Mouse (Mus musculus) heart, embryonic 11.5 days (tissue): ENCODE data around the gene Rbm15. TPM values are rescaled to one million over a fixed set of nuclear protein-coding genes. Genes with fewer than 3 reads are reported as not detected.

ENCODE experiments used
- ATAC-seq: fragments of 200-750 bp; cut with Nextera tagmentation; replicated peaks from 2 replicates; pipeline ENCODE4 v1.8.0; 2017; ENCODE audit warnings: moderate library complexity; ENCODE audit not compliant: insufficient number of reproducible peaks, low FRiP score, low TSS enrichment
- H3K27ac ChIP-seq: fragments of 300-500 bp; sonication (generic); 2 replicates; pipeline ENCODE4 v1.5.1; 2014; ENCODE audit warnings: mild to moderate bottlenecking, low read depth, low read length
- H3K27me3 ChIP-seq: fragments of 300-500 bp; sonication (generic); 2 replicates; pipeline ENCODE4 v1.6.1; 2014; ENCODE audit warnings: mild to moderate bottlenecking, low read length, mixed read lengths; ENCODE audit not compliant: control insufficient read depth, insufficient read depth
- H3K36me3 ChIP-seq: fragments of 300-500 bp; sonication (generic); 2 replicates; pipeline ENCODE4 v1.6.1; 2014; ENCODE audit warnings: mild to moderate bottlenecking, low read length, moderate library complexity, mixed read lengths; ENCODE audit not compliant: control insufficient read depth, insufficient read depth
- H3K4me1 ChIP-seq: fragments of 300-500 bp; sonication (generic); 2 replicates; pipeline ENCODE4 v1.6.1; 2014; ENCODE audit warnings: low read length; ENCODE audit not compliant: control insufficient read depth, insufficient read depth
- H3K4me2 ChIP-seq: fragments of 300-500 bp; sonication (generic); 2 replicates; pipeline ENCODE4 v1.6.1; 2014; ENCODE audit warnings: mild to moderate bottlenecking, moderate library complexity
- H3K4me3 ChIP-seq: fragments of 300-500 bp; sonication (generic); 2 replicates; pipeline ENCODE4 v1.5.1; 2014; ENCODE audit warnings: low read depth, low read length
- H3K9ac ChIP-seq: fragments of 300-500 bp; sonication (generic); 2 replicates; pipeline ENCODE4 v1.6.1; 2014; ENCODE audit warnings: mild to moderate bottlenecking, low read depth, low read length, moderate library complexity
- H3K9me3 ChIP-seq: fragments of 300-500 bp; sonication (generic); replicated peaks from 2 replicates; pipeline ENCODE4 v1.6.1; 2016; ENCODE audit warnings: low read length; ENCODE audit not compliant: control insufficient read depth
- WGBS: fragments of 180-500 bp; shearing (Covaris S2); extraction: QIAGEN DNeasy Blood & Tissue Kit; methylation state at CpG from one replicate; pipeline ENCODE4 v1.1.7; 2014; ENCODE audit not compliant: insufficient replicate concordance; 5-methylcytosine and 5-hydroxymethylcytosine counted together
- polyA plus RNA-seq: library from polyadenylated mRNA; unstranded; fragments of >200 nt; fragmentation: Nextera tagmentation; extraction: Ambion mirVana; gene quantifications from 2 replicates; pipeline ENCODE4 v1.2.1, GENCODE M21; 2014

Rbm15 gene
- polyA plus RNA-seq, 1 experiment from 2014 or later: 14.1 TPM

DNA sequence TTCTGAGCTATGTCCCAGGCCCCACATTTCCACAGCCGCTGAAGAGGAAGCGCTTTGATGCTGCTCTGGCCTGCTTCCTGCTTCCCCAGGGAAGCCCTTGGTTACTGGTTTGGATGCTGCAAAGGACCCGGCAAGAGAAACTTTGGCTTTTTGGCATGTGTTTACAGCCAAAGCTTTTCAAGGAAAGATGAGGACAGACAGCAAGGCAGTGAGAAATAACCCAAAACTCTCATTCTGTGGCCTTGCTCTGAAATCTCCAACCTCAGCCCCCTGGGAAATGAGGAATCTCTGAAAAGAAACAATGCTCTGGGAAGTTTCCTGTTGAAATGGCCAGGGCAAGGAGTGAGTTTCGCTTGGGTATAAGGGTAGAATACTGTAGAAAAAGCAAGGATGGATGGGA, 26.9 kb upstream of the Rbm15 start:
- H3K36me3 ChIP-seq: no peaks in the 10 kb centered on the region
- no peak overlapping the region for H3K4me3 ChIP-seq
- ATAC-seq: no peak
- H3K27me3 ChIP-seq: peaks cover 3% of the 10 kb centered on the region
- H3K4me2 ChIP-seq: no peak overlapping the region
- H3K9ac ChIP-seq: no peak overlapping the region
- no peaks in the 10 kb centered on the region; the same call in 1 of the 2 replicates for H3K4me1 ChIP-seq
- H3K27ac ChIP-seq: no peak overlapping the region
- 56% methylated on average over 4 of the region's 4 CpGs for WGBS
- H3K9me3 ChIP-seq: no peaks in the 10 kb centered on the region

DNA sequence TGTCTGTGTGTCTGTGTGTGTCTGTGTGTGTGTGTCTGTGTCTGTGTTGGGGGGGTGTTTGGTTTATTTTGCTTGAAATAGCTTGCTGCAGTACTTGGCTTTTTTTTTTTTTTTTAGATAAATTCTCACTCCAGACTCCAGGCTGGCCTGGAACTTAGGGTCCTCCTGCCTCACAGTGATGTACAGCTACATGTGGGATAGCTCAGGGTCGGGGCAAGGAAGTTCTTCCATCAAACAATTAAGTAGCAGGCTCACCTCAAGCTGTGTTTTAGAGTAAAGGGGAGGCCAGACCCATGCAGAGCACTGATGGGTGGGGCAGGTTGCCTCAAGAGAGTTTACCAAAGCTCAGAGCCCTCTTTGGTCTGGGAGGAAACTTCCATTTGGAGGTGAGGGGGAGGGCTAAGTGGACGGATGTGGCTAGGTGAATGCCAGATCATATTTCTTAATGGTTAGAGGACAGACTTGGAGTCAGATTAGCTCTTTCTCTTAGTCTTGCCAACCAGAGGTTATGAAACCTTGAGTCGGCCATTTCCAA, 24.3 kb upstream of the Rbm15 start:
- Histone ChIP-seq H3K36me3 (no peaks in the 10 kb centered on the region), H3K27me3 (peaks cover 3% of the 10 kb centered on the region), H3K4me3 (no peak overlapping the region), H3K27ac (no peak overlapping the region), H3K4me1 (no peaks in the 10 kb centered on the region; the same call in 1 of the 2 replicates), H3K9ac (no peak overlapping the region), H3K9me3 (no peaks in the 10 kb centered on the region), H3K4me2 (no peak overlapping the region)
- no peak for ATAC-seq
- 64% methylated on average over 3 of the region's 3 CpGs for WGBS

DNA sequence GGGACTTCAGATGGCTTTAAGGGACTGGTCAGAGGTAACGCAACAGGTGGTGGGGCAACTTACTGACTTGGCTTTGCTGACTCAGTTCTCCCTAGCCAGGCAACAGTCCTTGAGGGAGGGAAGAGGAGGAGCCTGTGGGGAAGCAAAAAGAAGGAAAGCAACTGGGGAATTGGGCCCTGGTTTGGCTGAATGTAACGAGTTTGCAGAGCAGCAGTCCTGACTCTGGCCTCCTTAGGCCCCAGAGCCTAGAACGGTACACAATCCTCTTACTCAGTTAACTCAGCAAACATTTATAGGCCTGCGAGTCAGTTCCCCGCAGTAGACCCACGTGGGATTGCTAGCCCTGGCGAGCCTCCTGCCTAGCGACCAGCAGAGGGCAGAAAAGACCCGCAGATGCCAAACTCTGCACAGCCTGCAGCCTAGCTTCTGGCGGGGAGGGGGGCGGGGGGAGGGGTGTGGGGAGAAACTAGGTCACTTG, 23.5 kb upstream of the Rbm15 start:
- no peaks in the 10 kb centered on the region for H3K9me3 ChIP-seq
- no peak overlapping the region for H3K4me3 ChIP-seq
- H3K4me2 ChIP-seq: peak overlapping the region; percentile 51
- no peak overlapping the region for H3K27ac ChIP-seq
- H3K4me1 ChIP-seq: no peaks in the 10 kb centered on the region; the same call in 1 of the 2 replicates
- H3K36me3 ChIP-seq: no peaks in the 10 kb centered on the region
- ATAC-seq: peak; percentile 55; the same call in 1 of the 2 replicates
- H3K27me3 ChIP-seq: peaks cover 3% of the 10 kb centered on the region
- peak overlapping the region; percentile 56; the same call in 1 of the 2 replicates for H3K9ac ChIP-seq
- under 1% methylated on average over 11 of the region's 11 CpGs for WGBS

DNA sequence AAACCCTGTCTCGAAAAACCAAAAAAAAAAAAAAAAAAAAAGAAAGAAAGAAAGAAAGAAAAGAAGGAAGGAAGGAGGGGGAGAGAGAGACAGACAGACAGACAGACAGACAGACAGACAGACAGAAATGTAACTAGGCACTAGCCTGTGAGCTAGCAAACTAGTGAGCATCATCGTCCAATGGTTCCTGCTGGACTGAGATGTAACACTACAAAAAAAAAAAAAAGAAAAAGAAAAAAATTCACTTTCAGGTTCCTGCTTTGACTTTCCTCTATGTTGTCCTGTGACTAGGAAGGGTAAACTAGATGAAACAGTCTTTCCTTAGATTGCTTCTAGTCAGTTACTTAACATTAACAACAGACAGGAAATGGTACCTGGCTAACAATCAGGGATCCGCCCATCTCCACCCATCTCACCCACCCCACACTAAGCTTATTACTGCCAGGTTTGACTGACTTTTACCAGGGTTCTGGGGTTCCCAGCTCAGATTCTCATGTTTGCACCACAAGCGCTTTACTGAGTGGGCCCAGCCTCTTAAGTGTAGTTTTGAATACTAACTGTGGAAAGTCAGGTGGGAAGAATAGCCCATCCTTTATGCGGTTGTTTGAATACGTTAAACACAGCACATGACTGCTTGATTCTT, 22.3 kb upstream of the Rbm15 start:
- Histone ChIP-seq H3K4me3 (no peak overlapping the region), H3K36me3 (no peaks in the 10 kb centered on the region), H3K9ac (no peak overlapping the region), H3K27me3 (peaks cover 3% of the 10 kb centered on the region), H3K4me1 (no peaks in the 10 kb centered on the region; the same call in 1 of the 2 replicates), H3K4me2 (no peak overlapping the region), H3K9me3 (no peaks in the 10 kb centered on the region), H3K27ac (no peak overlapping the region)
- no peak for ATAC-seq
- 69% methylated on average over 6 of the region's 6 CpGs for WGBS

DNA sequence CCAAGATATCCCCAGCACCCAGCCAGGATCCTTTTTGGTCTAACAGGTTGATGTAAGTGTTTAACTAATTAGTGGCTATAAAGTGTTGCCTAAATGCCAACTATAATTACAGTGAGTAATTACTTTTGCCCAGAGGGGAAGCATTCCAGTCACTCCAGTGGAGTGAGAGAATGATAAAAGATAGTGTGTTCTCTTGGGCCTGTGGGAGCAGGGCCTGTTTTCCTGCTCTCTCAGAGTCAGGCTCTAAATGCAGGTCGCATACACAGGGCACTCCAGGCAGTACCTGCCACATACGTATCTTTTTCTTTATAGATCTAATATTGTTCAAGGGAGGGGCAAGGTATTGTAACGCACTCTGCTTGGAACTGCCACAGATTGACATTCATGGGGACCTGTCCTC, 18.2 kb upstream of the Rbm15 start:
- no peak overlapping the region for H3K4me3 ChIP-seq
- no peak for ATAC-seq
- no peaks in the 10 kb centered on the region for H3K4me1 ChIP-seq
- no peaks in the 10 kb centered on the region for H3K36me3 ChIP-seq
- H3K4me2 ChIP-seq: no peak overlapping the region
- H3K27ac ChIP-seq: no peak overlapping the region
- no peak overlapping the region for H3K9ac ChIP-seq
- no peaks in the 10 kb centered on the region for H3K9me3 ChIP-seq
- no peaks in the 10 kb centered on the region; the same call in none of the 2 replicates for H3K27me3 ChIP-seq
- WGBS: 63% methylated on average over 3 of the region's 3 CpGs

DNA sequence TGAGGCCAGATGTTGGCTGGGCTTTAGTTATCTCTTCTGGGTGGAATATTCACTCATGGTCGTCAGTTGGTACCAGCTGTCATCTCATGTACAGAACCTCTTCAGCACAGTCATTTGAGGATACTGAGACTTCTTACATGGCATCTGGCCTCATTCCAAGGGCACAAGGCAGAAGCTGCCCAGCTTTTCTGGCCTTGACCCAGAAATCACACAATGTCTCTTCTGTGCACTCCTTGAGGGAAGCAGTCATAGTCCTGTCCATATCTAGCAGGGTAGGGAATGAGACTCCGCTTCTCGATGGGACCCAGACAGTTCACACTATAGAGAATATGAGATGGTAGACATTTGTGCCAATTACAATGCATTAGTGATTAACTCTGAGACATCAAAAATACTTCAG, 15.5 kb upstream of the Rbm15 start:
- Histone ChIP-seq H3K27me3 (no peaks in the 10 kb centered on the region), H3K9me3 (no peaks in the 10 kb centered on the region), H3K4me3 (no peak overlapping the region), H3K4me2 (no peak overlapping the region), H3K4me1 (no peaks in the 10 kb centered on the region), H3K27ac (no peak overlapping the region), H3K36me3 (no peaks in the 10 kb centered on the region), H3K9ac (no peak overlapping the region)
- WGBS: 73% methylated on average over 3 of the region's 3 CpGs
- ATAC-seq: no peak

DNA sequence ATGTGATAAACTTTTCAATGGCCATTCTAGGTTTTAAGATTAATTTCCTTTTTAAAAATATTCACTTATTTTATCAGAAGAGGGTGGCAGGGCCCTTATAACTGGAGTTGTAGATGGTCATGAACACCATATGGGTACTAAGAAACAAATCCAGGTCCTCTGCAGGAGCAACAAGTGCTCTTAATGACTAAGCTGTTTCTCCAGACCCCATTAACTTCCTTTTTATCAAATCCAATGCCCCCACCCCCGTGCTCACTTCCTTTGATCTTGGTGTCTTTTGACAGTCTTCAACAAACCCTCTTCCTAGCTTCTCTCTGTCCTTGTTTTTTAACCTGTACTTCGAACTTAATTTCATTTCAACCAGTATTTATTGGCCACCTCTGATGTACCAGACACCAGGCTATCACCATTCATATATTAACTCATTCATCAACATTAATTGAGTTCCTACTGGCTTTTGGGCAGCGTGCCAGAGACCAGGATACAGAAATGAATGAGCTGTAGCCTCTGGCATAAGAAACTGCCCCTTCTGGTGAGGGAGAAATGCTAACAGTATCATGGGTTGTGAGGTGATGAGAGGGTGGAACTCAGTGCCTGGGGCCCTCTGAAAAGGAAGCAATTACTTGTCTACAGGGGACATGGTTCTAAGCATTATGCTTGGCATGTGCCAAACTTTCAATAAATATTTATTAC, 11.7 kb upstream of the Rbm15 start:
- Histone ChIP-seq H3K27me3 (no peaks in the 10 kb centered on the region), H3K4me1 (no peaks in the 10 kb centered on the region), H3K9me3 (no peaks in the 10 kb centered on the region), H3K4me2 (no peak overlapping the region), H3K36me3 (no peaks in the 10 kb centered on the region), H3K9ac (no peak overlapping the region), H3K4me3 (no peak overlapping the region), H3K27ac (no peak overlapping the region)
- WGBS: 39% methylated on average over 3 of the region's 3 CpGs
- ATAC-seq: no peak

DNA sequence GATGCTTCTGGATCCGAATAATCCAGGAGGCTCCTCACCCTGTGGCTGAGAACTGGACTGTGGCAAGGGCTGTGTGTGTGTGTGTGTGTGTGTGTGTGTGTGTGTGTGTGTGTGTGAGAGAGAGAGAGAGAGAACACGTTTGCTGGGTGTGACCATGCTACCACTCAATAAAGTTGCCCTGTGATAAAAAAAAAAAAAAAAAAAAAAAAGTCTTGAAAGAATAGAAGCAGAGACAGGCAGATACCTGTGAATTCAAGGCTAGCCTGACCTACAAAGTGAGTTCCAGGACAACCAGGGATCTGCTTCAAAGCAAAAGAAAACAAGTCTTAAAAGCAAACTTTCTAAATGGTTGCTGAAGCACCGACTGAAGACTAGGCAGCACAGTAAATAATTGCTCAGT, 10.5 kb upstream of the Rbm15 start:
- H3K9me3 ChIP-seq: no peaks in the 10 kb centered on the region
- ATAC-seq: no peak
- no peaks in the 10 kb centered on the region for H3K36me3 ChIP-seq
- no peak overlapping the region for H3K4me2 ChIP-seq
- no peaks in the 10 kb centered on the region for H3K4me1 ChIP-seq
- H3K9ac ChIP-seq: no peak overlapping the region
- H3K4me3 ChIP-seq: no peak overlapping the region
- WGBS: 48% methylated on average over 3 of the region's 3 CpGs
- H3K27ac ChIP-seq: no peak overlapping the region
- no peaks in the 10 kb centered on the region for H3K27me3 ChIP-seq
